Mouse (Mus musculus): ENCODE results near the gene Phxr2. TPM values are rescaled to one million over a fixed set of nuclear protein-coding genes. Genes with fewer than 3 reads are reported as not detected.
A peak's percentile ranks its signal among the peaks of the same experiment; 100 is the strongest.

Phxr2 gene
- total RNA-seq, 2 experiments from 2014 or later: not detected

DNA sequence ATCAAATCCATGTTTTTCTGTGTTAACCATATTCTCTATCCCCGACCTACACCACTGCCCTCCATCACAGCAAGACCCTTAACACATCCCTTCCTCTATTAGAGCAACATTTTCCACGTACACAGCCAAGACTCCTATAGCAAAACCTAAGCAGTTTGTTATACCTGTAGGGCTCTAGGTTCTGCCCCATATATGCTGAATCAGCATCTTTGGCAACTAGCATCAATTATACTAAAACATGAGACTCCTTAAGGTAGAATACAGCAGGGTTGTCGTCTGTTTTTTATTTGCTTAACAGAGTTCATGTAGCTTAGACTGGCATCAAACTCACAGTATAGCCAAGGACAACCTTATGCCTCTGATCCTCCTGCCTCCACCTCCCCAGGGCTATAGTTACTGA is 20.6 kb downstream of the Phxr2 start:
- no peak for ATAC-seq (replicated peaks; ENCODE audit: poor library complexity)

DNA sequence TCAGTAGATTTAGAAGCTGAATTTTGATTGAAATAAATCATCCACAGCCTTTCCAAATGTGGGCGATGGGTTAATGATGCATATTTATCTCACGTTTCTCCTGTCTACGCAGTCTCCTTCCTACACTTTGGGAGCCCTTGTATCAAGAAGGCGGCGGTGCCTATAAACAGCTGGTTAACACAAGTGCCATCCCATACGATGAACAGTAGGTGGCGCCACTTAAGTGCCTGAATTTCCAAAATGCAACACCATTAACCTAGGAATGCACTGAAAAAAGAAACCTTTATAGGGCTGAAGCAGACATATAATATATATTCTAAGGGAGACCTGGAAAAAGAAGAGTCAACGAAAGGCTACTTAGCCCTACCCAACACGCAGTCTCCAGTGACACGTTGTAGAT is 28.8 kb downstream of the Phxr2 start:
- peak; percentile 96 for ATAC-seq (replicated peaks; ENCODE audit: poor library complexity)

DNA sequence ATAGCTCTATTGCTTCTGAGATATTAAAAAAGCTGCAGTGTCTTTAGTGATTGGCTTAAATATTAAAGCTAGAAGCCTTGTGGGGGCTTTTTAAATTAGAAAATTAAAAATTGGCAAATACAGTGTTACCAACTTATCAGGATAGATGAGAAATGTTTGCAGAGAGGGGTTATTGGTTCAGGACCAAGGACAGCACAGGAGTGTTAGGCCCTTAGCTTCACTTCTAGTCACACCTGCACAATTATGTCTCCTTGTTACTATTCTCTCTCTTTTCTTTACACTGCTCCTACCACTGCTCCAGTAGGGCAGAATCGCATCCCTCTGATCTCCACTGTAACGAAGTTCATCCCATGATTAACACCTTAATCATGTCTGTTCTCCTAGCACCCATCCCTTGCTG is 31.0 kb downstream of the Phxr2 start:
- peak; percentile 53; the same call in 1 of the 2 replicates for ATAC-seq (replicated peaks; ENCODE audit: poor library complexity)

DNA sequence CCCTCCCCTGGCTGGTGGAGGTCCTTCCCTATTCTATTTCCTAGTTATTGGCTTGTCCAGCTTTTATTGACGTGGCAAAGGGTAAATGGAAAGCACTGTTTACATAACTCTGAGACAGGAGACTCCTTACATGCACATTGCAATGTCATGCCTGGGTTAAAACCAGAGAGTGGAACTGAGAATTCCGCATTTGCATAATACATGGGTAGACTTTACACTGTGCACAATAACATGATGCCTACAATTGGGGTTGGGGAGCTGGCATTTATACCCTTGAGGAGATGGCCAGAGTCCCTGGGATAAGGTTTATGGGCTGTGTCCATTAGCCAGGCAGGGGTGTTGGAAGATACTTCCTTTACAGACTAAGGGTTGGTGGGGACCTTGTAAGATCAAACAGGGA is 32.8 kb downstream of the Phxr2 start:
- no peak for ATAC-seq (replicated peaks; ENCODE audit: poor library complexity)

DNA sequence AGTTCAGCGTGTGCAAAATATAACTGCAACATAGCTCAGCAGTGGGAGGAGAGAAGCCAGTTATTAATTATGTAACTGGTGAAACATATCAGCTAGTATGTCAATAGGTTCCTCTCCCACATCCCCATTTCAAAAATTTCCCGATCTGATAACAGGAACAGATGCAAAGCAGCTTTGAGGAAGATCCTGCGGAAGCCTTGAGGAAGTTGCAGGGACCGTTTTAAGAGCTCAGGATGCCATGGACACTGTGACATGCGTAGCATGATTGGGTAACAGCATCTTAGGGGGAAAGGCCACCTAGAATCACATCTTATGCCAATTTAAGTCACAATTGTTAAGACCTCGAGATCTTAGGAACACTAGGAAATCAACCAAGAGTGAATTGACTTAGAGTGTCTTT is 36.2 kb downstream of the Phxr2 start:
- peak; percentile 83 for ATAC-seq (replicated peaks; ENCODE audit: poor library complexity)

DNA sequence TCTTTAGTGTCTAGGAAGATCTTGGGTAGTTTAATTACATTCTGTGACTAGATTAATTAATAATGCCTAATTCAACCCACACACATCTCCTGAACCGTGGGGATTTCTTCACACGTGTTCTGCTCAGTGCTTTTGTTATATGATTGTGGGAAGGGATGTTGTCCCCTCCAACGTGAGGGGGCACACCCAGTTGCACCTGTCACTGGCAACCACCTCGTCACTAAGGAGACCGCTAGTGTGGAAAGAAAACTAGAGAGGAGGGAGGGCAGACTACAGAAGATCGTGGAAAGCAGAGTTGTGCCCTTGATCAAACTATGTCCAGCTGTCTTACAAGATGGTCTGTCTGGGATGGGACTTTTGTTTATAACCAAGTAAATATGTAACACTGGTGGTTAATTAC is 40.1 kb downstream of the Phxr2 start:
- ATAC-seq (replicated peaks; ENCODE audit: poor library complexity): no peak

DNA sequence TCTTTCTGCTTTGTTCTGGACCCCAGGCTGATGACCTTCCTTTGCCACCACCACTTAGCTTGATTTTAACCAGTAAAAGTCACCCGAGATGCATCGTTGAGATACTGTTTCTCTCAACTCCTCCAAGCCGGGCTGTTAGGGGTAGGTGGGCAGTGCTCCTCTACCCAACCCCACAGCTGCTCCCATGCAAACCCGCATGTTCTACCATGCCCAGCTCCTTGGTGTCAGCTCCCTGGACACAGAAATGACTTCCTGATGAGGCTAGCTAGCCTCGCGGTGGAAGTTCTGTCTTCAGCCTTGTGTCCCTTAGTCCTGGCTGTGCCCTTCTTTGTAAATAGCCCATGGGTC is 40.9 kb downstream of the Phxr2 start:
- ATAC-seq (replicated peaks; ENCODE audit: poor library complexity): no peak

DNA sequence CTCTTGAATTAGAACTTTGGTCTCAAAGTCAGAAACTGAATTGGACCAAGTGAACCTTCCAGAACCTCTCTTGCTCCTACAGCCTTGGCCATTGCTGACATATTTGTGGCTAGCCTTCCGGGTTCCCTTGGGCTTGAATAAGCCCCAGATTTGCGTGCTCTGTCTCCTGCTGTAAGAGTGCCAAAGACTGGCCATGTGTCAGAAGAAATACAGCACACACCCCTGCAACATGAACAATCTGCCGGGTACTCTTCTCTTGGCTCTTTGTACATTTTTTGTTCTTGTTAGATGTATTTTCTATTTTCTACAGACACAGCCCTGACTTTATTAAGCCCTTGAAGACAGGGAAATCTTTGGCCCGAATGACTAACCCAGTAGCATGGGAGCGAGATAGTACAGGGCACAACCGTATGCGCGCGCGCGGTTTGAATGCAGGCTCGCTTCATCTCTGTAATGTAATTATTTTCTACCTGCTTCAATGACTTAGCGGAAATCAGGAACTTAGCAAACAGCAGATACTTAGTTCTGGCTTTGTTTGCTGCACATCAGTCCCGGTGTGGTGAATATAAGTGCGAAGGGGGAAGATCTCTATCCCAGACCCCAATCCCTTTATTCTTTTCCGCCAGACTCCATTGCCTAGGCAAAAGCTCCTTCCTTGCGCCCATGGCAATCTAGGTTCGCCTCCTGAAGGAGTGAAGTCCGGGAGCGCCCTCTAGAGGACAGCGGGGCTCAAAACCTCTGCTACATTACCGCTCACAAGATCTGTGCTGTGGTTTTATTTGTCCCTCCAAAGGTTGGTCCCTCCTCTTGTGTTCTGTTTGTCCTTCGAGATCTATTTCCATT is 41.5 kb downstream of the Phxr2 start:
- peak; percentile 85 for ATAC-seq (replicated peaks; ENCODE audit: poor library complexity)

DNA sequence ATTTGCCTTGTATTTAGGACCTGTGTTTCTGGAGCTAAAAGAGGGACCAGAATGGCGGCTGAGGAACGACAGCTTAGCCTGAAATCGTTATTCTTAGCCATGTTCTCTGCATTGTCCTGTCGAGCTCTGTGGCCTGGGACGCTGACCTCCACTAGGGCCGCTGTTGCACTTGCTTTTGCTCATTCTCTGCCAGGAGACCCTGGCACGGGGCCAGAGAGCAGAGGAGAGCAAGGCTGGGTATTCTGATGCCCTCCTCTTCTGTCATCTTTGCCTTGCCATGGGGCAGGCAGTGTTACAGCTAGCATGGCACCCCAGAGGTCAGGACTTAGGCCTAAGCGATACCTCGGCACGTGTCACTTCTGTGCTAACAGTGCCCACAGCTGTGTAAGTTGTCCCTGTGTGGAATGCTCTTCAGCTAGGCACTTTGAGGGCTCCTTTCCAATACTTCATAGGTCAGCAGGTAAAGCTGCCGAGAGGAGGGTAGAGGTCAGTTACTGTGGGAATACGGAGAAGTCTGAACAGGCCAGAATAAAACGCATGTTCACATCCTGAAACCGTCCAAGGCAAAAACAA is 42.6 kb downstream of the Phxr2 start:
- no peak for ATAC-seq (replicated peaks; ENCODE audit: poor library complexity)

DNA sequence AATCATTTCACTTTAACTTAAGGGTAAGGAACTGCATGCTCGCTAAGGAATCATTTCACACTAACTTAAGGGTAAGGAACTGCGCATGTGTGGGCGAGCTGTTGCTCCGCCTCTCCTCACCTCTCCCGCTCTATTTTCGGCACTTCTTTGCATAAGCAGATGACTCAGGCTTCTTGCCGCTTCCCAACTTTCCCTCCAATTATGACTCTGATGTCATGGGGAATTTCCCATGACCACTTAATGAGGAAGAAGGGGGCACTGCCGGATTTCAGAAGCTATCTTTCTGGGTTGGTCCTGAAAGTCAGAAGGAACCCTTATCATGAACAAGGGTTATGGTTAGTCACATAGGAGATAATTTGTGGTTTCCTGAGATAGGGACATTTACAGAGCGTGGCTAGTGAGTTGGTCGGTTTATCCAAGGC is 44.5 kb downstream of the Phxr2 start:
- ATAC-seq (replicated peaks; ENCODE audit: poor library complexity): peak; percentile 53

DNA sequence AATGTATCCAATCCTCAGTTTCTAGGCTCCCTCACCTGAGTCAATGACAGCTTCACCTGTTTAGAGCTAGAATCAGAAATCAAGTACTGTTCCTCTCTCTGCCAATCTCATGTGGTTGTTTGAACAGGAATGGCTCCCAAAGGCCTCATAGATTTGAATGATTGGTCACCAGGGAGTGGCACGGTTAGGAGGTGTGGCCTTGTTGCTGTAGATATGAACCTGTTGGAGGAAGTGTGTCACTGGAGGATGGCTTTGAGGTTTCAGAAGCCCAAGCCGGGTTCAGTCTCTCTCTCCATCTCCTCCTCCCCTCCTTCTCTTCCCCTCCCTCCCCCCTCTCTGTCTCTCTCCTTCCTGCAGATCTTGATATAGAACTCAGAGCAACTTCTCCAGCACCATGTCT is 47.5 kb downstream of the Phxr2 start:
- no peak for ATAC-seq (replicated peaks; ENCODE audit: poor library complexity)

DNA sequence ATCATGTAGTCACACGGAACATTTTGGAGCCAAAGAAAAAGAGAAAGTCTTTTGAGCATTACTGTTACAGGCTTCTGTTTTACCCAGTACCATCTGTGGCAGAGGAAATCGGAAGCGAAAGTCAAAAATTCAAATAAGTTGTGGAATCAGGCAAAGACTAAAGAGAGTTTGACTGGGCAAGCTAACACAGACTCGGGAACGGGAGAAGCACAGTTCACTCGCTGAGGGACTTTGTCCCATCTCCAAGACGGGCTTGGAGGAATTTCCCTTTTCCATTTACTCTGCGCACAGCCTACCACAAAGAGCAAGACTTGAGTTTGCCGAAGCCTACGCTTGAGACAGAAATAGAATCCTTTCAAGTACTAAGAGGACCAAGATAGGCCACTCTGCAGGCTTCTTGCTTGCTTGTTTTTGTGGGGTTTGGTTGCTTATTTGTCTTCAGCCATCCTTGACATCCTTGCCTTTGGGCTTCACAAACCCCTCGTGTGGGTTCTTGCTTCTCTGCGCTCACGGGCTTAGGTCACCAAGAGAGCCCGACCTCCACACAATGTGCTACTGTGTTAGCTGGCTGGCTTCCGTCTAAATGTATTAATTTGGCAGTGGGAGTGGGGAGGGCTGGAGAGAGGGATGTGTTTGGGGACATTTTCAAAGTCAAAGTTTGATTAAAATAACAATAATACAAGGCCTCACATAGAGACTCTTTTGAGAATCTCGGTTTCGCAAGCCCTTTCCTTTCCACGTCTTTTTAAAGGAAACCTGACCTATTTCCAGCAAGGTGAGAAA is 49.8 kb downstream of the Phxr2 start:
- ATAC-seq (replicated peaks; ENCODE audit: poor library complexity): no peak

Other genes with a start within 250 kb of the Phxr2 start
- gene Atp2b1, start 211.9 kb downstream of the Phxr2 start, total RNA-seq (2015): 31.2 and 32.3 TPM in 2 replicates
- 28.5 and 57.0 TPM in 2 replicates for gene Atp2b1, start 211.9 kb downstream of the Phxr2 start, total RNA-seq (2017)
- gene Poc1b, start 19.3 kb downstream of the Phxr2 start, total RNA-seq (2015): 32.8 and 41.8 TPM in 2 replicates
- 10.6 and 12.0 TPM in 2 replicates for gene Poc1b, start 19.3 kb downstream of the Phxr2 start, total RNA-seq (2017)
- gene Galnt4, start 18.2 kb downstream of the Phxr2 start, total RNA-seq (2015): 8.5 and 10.8 TPM in 2 replicates
- 9.9 and 11.8 TPM in 2 replicates for gene Galnt4, start 18.2 kb downstream of the Phxr2 start, total RNA-seq (2017)
- gene Dusp6, start 136.9 kb upstream of the Phxr2 start, total RNA-seq (2015): 23.6 and 24.7 TPM in 2 replicates
- 19.7 and 19.9 TPM in 2 replicates for gene Dusp6, start 136.9 kb upstream of the Phxr2 start, total RNA-seq (2017)

Measured in megakaryocyte progenitor cell, adult 5-6 weeks (primary cell).